Mouse (Mus musculus) stomach, embryonic 16.5 days (tissue): ENCODE measurements around the gene Pon2. TPM values are rescaled to one million over a fixed set of nuclear protein-coding genes. Genes with fewer than 3 reads are reported as not detected.

Experiments
- ATAC-seq: fragments of 200-750 bp; cut with Nextera tagmentation; 2 replicates; pipeline ENCODE4 v1.8.0; 2017; ENCODE audit warnings: moderate number of reproducible peaks, moderate TSS enrichment; ENCODE audit not compliant: insufficient read depth, low FRiP score
- H3K27ac ChIP-seq: fragments of 300-500 bp; sonication (generic); 2 replicates; pipeline ENCODE4 v1.5.1; 2014; ENCODE audit warnings: low read length
- H3K27me3 ChIP-seq: fragments of 300-500 bp; sonication (generic); 2 replicates; pipeline ENCODE4 v1.6.1; 2014; ENCODE audit warnings: low read length, control low read depth, mixed read lengths; ENCODE audit not compliant: control insufficient read depth, insufficient read depth
- H3K36me3 ChIP-seq: fragments of 300-500 bp; sonication (generic); 2 replicates; pipeline ENCODE4 v1.6.1; 2014; ENCODE audit warnings: low read length; ENCODE audit not compliant: control insufficient read depth, insufficient read depth
- H3K4me1 ChIP-seq: fragments of 300-500 bp; sonication (generic); 2 replicates; pipeline ENCODE4 v1.6.1; 2014; ENCODE audit warnings: low read length, control low read depth, mixed read lengths; ENCODE audit not compliant: control insufficient read depth, insufficient read depth
- H3K4me2 ChIP-seq: fragments of 300-500 bp; sonication (generic); 2 replicates; pipeline ENCODE4 v1.6.1; 2014; ENCODE audit warnings: low read depth, low read length, mixed read lengths
- H3K4me3 ChIP-seq: fragments of 300-500 bp; sonication (generic); replicated peaks from 2 replicates; pipeline ENCODE4 v1.5.1; 2014; ENCODE audit warnings: mild to moderate bottlenecking, low read length
- H3K9ac ChIP-seq: fragments of 300-500 bp; sonication (generic); 2 replicates; pipeline ENCODE4 v1.6.1; 2014; ENCODE audit warnings: low read length
- H3K9me3 ChIP-seq: fragments of 300-500 bp; sonication (generic); replicated peaks from 2 replicates; pipeline ENCODE4 v1.6.1; 2016; ENCODE audit warnings: low read length, control low read depth; ENCODE audit not compliant: control insufficient read depth
- WGBS: fragments of 180-500 bp; shearing (Covaris S2); extraction: QIAGEN DNeasy Blood & Tissue Kit; methylation state at CpG from one replicate; pipeline ENCODE4 v1.1.7; 2014; 5-methylcytosine and 5-hydroxymethylcytosine counted together
- polyA plus RNA-seq: library from polyadenylated mRNA; unstranded; fragments of >200 nt; fragmentation: Nextera tagmentation; extraction: Ambion mirVana; gene quantifications from 2 replicates; pipeline ENCODE4 v1.2.1, GENCODE M21; 2015

Gene Pon2
- polyA plus RNA-seq, 1 experiment from 2014 or later = 77.9 TPM

- ATAC-seq = peak; percentile 29; the same call in 1 of the 2 replicates
- Histone ChIP-seq H3K36me3 (no peaks in the 10 kb centered on the region), H3K4me2 (no peak overlapping the region), H3K4me1 (no peaks in the 10 kb centered on the region), H3K9ac (no peak overlapping the region), H3K4me3 (no peak overlapping the region), H3K9me3 (no peaks in the 10 kb centered on the region), H3K27ac (no peak overlapping the region), H3K27me3 (no peaks in the 10 kb centered on the region)
- 92% methylated on average over 9 of the region's 9 CpGs for WGBS
These were observed 18.4 kb upstream of the Pon2 start for GRCm38 (mm10) chr6:5316630-5317029.

- no peak overlapping the region for H3K4me2 ChIP-seq
- no peaks in the 10 kb centered on the region for H3K9me3 ChIP-seq
These were observed 17.0 kb upstream of the Pon2 start for GRCm38 (mm10) chr6:5315053-5315759.

GRCm38 (mm10) chr6:5313951-5314590 lies 15.8 kb upstream of the Pon2 start:
- Histone ChIP-seq H3K4me3 (no peak overlapping the region), H3K9ac (no peak overlapping the region), H3K9me3 (no peaks in the 10 kb centered on the region), H3K27ac (no peak overlapping the region), H3K36me3 (no peaks in the 10 kb centered on the region), H3K4me2 (no peak overlapping the region), H3K27me3 (no peaks in the 10 kb centered on the region), H3K4me1 (no peaks in the 10 kb centered on the region)
- 72% methylated on average over 5 of the region's 5 CpGs for WGBS
- peak; percentile 33; the same call in 1 of the 2 replicates for ATAC-seq

More at GRCm38 (mm10) chr6:5315053-5315759, 17.0 kb upstream of the Pon2 start:
- Histone ChIP-seq H3K9ac (no peak overlapping the region), H3K4me1 (no peaks in the 10 kb centered on the region), H3K27me3 (no peaks in the 10 kb centered on the region), H3K4me3 (no peak overlapping the region), H3K27ac (no peak overlapping the region), H3K36me3 (no peaks in the 10 kb centered on the region)
- ATAC-seq = no peak
- WGBS = 69% methylated on average over 3 of the region's 3 CpGs

- no peaks in the 10 kb centered on the region for H3K27me3 ChIP-seq
- 78% methylated on average over 3 of the region's 3 CpGs for WGBS
- no peak for ATAC-seq
These were observed 12.2 kb upstream of the Pon2 start for GRCm38 (mm10) chr6:5310491-5310890.

GRCm38 (mm10) chr6:5309595-5310197 lies 11.4 kb upstream of the Pon2 start:
- Histone ChIP-seq H3K27ac (no peak overlapping the region), H3K9ac (no peak overlapping the region), H3K4me3 (no peak overlapping the region), H3K27me3 (no peaks in the 10 kb centered on the region), H3K4me2 (no peak overlapping the region), H3K9me3 (no peaks in the 10 kb centered on the region), H3K4me1 (no peaks in the 10 kb centered on the region), H3K36me3 (no peaks in the 10 kb centered on the region)
- 77% methylated on average over 7 of the region's 7 CpGs for WGBS
- no peak for ATAC-seq

More at GRCm38 (mm10) chr6:5310491-5310890, 12.2 kb upstream of the Pon2 start:
- Histone ChIP-seq H3K9ac (no peak overlapping the region), H3K9me3 (no peaks in the 10 kb centered on the region), H3K27ac (no peak overlapping the region), H3K4me2 (no peak overlapping the region), H3K36me3 (no peaks in the 10 kb centered on the region), H3K4me1 (no peaks in the 10 kb centered on the region), H3K4me3 (no peak overlapping the region)

GRCm38 (mm10) chr6:5305926-5306325 lies 7.7 kb upstream of the Pon2 start:
- WGBS = 69% methylated on average over 3 of the region's 3 CpGs

GRCm38 (mm10) chr6:5304956-5305355 lies 6.7 kb upstream of the Pon2 start:
- H3K27me3 ChIP-seq = no peaks in the 10 kb centered on the region
- H3K27ac ChIP-seq = no peak overlapping the region; the same call in 1 of the 2 replicates
- no peak for ATAC-seq
- no peak overlapping the region for H3K4me3 ChIP-seq
- 82% methylated on average over 8 of the region's 8 CpGs for WGBS
- no peak overlapping the region for H3K4me2 ChIP-seq
- no peaks in the 10 kb centered on the region for H3K4me1 ChIP-seq
- H3K9me3 ChIP-seq = no peaks in the 10 kb centered on the region
- H3K9ac ChIP-seq = no peak overlapping the region
- no peaks in the 10 kb centered on the region for H3K36me3 ChIP-seq

More at GRCm38 (mm10) chr6:5305926-5306325, 7.7 kb upstream of the Pon2 start:
- H3K9me3 ChIP-seq = no peaks in the 10 kb centered on the region
- no peaks in the 10 kb centered on the region for H3K4me1 ChIP-seq
- H3K27me3 ChIP-seq = no peaks in the 10 kb centered on the region
- H3K36me3 ChIP-seq = no peaks in the 10 kb centered on the region
- no peak overlapping the region for H3K4me3 ChIP-seq
- H3K9ac ChIP-seq = no peak overlapping the region
- peak; percentile 86 for ATAC-seq
- H3K4me2 ChIP-seq = no peak overlapping the region
- peak overlapping the region; percentile 58 for H3K27ac ChIP-seq

GRCm38 (mm10) chr6:5300629-5301028 lies 2.4 kb upstream of the Pon2 start:
- Histone ChIP-seq H3K4me3 (no peak overlapping the region), H3K36me3 (no peaks in the 10 kb centered on the region), H3K4me1 (peaks cover 5% of the 10 kb centered on the region; the same call in 1 of the 2 replicates), H3K4me2 (no peak overlapping the region), H3K27ac (peak overlapping the region; percentile 4; the same call in 1 of the 2 replicates), H3K9me3 (no peaks in the 10 kb centered on the region), H3K9ac (no peak overlapping the region), H3K27me3 (no peaks in the 10 kb centered on the region)
- ATAC-seq = no peak
- 84% methylated on average over 8 of the region's 8 CpGs for WGBS

GRCm38 (mm10) chr6:5299561-5299960 lies 1.3 kb upstream of the Pon2 start:
- peaks cover 5% of the 10 kb centered on the region; the same call in 1 of the 2 replicates for H3K4me1 ChIP-seq
- no peak overlapping the region for H3K4me2 ChIP-seq
- H3K27me3 ChIP-seq = no peaks in the 10 kb centered on the region
- no peaks in the 10 kb centered on the region for H3K36me3 ChIP-seq
- H3K9ac ChIP-seq = no peak overlapping the region
- WGBS = 66% methylated on average over 5 of the region's 5 CpGs
- ATAC-seq = no peak
- no peak overlapping the region for H3K4me3 ChIP-seq
- no peak overlapping the region for H3K27ac ChIP-seq
- no peaks in the 10 kb centered on the region for H3K9me3 ChIP-seq
